Mouse (Mus musculus): ENCODE measurements around the gene Rps27l.

The Rps27l gene

DNA sequence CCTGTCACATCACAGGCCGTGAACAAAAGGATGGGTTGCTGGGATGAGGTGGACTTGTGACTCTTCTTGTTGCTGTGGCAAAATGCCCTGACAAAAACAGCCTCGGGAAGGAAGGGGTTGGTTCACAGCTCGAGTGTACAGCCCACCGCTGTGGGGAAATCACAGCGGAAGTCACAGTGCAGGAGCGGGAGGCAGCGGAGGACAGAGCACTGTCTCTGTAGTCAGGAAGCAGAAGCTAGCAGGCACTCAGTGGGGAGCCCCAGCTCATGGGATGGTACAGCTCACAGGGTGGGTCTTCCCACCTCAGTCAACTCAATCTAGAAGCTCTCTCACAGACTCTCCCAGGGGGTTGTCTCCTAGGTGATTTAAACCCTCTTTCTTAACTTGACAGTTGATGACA lies 39.5 kb downstream of the Rps27l start:
- DNase-seq: no peak

DNA sequence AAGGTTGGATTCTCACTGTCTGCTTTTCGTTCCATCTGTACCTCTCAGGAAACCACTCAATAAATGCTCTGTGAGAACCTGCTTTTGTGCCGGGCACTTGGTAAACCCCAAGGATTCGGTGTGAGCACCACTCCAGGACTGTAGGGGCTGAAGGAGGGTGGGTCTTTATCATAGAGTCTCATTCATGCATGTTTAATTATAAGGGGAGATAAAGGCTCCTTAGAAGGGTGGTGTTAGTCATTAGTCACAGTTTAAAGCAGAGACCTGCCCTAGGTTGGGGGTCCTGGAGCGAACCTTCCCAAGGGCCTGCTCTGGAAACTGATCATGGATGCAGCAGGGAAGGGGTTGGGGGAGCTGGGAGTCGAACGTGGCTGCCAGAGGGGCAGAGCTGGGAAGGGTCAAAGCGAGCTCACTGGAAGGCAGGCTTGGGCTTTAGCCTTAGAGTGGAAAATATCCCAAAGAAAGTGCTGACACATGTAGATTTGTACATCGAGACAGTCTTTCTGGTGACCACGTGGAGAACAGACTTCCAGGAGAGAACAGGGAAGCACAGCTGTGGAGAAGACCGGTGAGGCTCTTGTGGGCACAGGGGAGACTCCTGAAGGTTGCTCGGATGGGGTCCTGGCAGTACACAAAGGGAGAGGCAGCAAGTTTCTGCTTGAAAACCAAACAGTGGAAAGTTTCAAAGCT lies 42.5 kb downstream of the Rps27l start:
- DNase-seq: no peak

DNA sequence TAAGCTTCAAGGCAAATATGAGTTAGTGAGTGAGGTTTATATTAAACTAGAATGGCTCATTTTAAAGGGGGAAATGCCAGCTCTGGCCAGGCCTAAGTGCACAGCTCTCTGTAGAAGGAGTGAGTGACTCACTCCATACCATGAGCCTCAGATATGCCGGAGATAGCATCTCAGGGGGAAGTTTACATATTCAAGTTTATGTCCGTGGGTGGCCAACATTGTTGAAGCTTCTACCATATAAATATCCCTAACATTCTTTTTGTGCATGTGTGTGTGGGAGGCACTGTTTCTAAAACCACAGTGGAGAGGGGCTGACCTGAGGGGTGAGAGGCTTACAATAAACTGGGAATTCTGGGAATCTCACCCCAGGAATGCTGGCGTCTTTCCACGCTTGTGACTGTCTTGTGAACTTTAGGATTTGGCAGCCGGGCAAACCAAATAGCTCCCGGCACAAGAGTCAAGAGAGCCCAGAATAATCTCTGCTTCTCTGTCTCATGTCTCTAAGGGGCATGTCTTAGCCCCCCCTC lies 43.1 kb downstream of the Rps27l start:
- DNase-seq: no peak

DNA sequence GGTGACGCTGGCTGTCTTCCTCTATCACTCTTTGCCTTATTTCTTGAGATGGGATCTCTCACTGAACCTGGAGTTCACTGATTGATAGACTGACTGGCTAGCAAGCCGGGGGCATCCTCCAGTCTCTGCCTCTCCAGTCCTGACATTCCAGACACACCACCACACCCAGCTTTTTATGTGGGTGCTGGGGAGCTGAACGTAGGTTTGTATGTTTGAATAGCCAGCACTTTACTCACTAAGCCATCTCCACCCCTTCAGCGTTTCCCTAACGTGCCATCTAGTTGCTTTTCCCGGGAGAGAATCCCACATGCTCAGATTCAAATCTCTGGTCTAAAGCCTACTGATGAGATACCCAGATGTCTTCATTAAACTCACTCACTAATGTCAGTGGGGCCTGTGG lies 43.7 kb downstream of the Rps27l start:
- DNase-seq: no peak

DNA sequence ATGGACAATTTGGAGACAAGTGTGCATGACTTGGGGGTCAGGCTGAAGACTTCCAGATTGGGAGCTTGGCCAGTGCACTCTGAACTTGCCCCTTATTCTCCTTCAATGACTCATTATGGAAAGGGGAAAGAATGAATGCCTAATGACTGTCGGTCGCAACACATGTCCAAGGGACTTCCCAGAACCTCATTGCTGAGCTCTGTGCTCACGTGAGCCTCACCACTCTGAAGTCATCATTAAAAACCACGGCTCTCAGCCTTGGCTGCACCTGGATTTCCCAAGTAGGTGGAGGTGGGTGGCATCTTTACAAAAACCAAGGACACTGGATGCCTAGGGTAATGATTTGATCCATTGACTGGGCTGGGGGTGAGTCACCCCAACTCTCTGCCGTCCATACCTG lies 44.2 kb downstream of the Rps27l start:
- no peak for DNase-seq

DNA sequence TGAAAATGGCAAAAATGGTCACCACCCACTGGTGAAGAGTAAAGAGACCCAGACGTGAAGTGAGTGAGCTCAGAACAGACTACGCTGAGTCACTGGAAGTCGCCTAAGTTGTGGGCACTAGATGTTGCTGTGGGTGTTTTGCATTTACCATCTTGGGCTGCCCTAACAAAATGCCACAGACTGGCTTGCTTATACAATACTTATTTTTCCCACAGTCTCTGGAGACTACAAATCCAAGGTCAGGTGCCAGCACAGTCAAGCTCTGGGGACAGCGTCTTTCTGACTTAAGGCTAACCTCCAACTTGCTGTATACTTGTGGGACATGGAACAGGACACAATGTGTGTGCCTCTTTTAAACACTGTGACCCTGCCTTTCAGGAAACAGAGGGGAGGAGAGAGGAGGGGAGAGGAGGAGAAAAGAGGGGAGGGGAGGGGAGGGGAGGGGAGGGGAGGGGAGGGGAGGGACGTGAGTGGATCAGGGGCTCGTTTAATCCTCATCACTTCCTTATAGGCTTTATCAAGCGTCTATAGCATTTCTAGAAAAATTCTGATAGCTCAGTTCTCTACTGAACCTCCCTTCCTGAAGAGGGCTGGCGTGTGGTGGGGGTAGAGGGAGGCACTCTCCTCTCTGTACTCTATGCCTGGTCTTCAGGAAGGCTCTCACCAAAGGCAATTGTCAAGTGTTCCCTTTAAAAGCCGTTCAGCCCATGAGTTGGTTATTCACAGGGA lies 45.3 kb downstream of the Rps27l start:
- no peak for DNase-seq

DNA sequence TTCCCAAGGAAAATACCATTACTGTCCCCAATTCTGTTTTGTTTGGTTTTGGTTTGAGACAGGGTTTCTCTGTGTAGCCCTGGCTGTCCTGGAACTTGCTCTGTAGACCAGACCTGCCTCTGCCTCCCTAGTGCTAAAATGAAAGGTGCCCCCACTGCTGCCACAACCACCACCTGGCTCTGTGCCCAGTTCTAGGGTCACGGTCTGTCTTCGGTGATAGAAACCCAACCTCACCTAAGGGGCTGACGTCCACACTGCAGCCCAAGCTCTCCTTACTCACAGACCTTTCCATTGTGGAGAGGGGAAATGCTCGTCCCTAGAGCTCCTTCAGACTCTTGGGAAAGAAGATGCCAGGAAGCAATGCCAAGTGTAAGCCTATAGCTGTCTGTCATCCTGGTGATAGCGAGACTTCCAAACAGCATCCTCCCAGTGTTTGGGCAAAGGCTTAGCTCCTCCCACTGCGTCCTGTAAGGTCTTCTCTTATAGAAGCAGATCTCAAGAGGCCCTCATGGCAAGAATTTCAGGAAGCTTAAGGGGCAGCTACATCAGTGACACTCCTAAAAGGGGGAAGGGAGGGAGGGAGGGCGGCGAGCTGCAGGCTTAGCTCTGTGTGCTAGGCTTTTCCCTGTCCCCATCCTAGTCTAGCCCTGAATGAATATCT lies 46.0 kb downstream of the Rps27l start:
- peak in 1 of 2 experiments; percentile 33 for DNase-seq

Data from lung, adult 18-20 months (tissue).